Mouse (Mus musculus) embryonic facial prominence, embryonic 13.5 days (tissue): ENCODE measurements around the gene Mapkap1. TPM values are rescaled to one million over a fixed set of nuclear protein-coding genes. Genes with fewer than 3 reads are reported as not detected.

Source experiments
- ATAC-seq: fragments of 200-750 bp; cut with Nextera tagmentation; 2 replicates; pipeline ENCODE4 v1.8.0; 2017; ENCODE audit warnings: low read depth; ENCODE audit not compliant: insufficient number of reproducible peaks, insufficient read depth, low FRiP score, low TSS enrichment
- H3K27ac ChIP-seq: fragments of 300-500 bp; sonication (generic); 2 replicates; pipeline ENCODE4 v1.5.1; 2015; ENCODE audit warnings: moderate library complexity, mild to moderate bottlenecking, inconsistent platforms
- H3K27me3 ChIP-seq: fragments of 300-500 bp; sonication (generic); 2 replicates; pipeline ENCODE4 v1.6.1; 2015; ENCODE audit warnings: mild to moderate bottlenecking, inconsistent platforms
- H3K36me3 ChIP-seq: fragments of 300-500 bp; sonication (generic); 2 replicates; pipeline ENCODE4 v1.6.1; 2015; ENCODE audit warnings: mild to moderate bottlenecking, inconsistent platforms
- H3K4me1 ChIP-seq: fragments of 300-500 bp; sonication (generic); 2 replicates; pipeline ENCODE4 v1.6.1; 2015; ENCODE audit warnings: inconsistent platforms
- H3K4me2 ChIP-seq: fragments of 300-500 bp; sonication (generic); 2 replicates; pipeline ENCODE4 v1.6.1; 2015; ENCODE audit warnings: moderate library complexity, mild to moderate bottlenecking, inconsistent platforms
- H3K4me3 ChIP-seq: fragments of 300-500 bp; sonication (generic); 2 replicates; pipeline ENCODE4 v1.5.1; 2015; ENCODE audit warnings: mild to moderate bottlenecking, inconsistent platforms
- H3K9ac ChIP-seq: fragments of 300-500 bp; sonication (generic); 2 replicates; pipeline ENCODE4 v1.6.1; 2015; ENCODE audit warnings: mild to moderate bottlenecking, inconsistent platforms
- H3K9me3 ChIP-seq: fragments of 300-500 bp; sonication (generic); 2 replicates; pipeline ENCODE4 v1.6.1; 2016; ENCODE audit warnings: inconsistent platforms
- WGBS: fragments of 180-500 bp; shearing (Covaris S2); methylation state at CpG from one replicate; pipeline ENCODE4 v1.1.7; 2015; ENCODE audit warnings: mixed read lengths; 5-methylcytosine and 5-hydroxymethylcytosine counted together
- polyA plus RNA-seq: library from polyadenylated mRNA; unstranded; fragments of >200 nt; fragmentation: Nextera tagmentation; extraction: Ambion mirVana; gene quantifications from 2 replicates; pipeline ENCODE4 v1.2.1, GENCODE M21; 2015

The Mapkap1 gene
- polyA plus RNA-seq, 1 experiment from 2014 or later = 106 TPM

DNA sequence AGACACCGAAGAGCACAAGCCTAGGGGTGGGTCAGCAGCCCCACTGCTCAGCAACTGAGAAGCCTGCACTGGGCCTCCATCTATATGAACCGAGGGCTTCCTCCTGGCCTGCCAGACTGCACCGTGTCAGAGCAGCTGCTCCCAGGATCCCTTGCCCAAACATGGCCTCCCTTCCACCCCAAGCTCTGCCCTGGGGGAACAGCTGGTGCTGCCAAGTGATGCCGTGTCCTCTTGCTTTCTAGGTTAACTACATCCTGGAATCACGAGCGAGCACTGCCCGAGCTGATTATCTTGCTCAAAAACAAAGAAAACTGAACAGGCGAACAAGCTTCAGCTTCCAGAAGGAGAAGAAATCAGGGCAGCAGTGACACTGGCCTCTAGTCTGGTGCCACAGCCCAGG, 216.6 kb downstream of the Mapkap1 start:
- H3K36me3 ChIP-seq = peaks cover 39% of the 10 kb centered on the region
- H3K4me2 ChIP-seq = no peak overlapping the region
- H3K4me1 ChIP-seq = peaks cover 17% of the 10 kb centered on the region
- no peak overlapping the region for H3K4me3 ChIP-seq
- no peak overlapping the region for H3K27ac ChIP-seq
- 68% methylated on average over 8 of the region's 8 CpGs for WGBS
- no peaks in the 10 kb centered on the region for H3K9me3 ChIP-seq
- H3K27me3 ChIP-seq = no peaks in the 10 kb centered on the region
- 0 out of 2 replicates have a peak overlapping the region, but pooled peaks have one; percentile 12 for H3K9ac ChIP-seq
- no peak for ATAC-seq

DNA sequence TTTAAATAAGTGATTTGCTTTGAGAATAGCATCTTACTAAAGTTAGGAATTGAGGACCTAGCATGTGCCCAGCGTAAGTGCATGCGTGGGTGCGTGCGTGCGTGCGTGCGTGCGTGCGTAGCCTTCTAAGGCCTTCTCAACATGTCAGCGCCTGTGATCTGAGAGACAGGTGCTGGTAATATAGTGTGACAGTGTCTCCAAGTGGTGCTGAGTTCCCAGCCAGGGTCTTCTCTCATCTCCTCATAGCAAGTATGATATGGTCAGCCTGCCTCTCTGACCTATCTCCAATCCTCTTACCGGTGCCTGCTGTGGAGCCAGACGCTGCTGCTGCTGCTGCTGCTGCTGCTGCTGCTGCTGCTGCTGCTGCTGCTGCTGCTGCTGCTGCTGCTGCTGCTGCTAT, 217.5 kb downstream of the Mapkap1 start:
- Histone ChIP-seq H3K9me3 (no peaks in the 10 kb centered on the region), H3K27me3 (no peaks in the 10 kb centered on the region), H3K27ac (no peak overlapping the region), H3K4me3 (no peak overlapping the region), H3K36me3 (peaks cover 39% of the 10 kb centered on the region), H3K4me2 (no peak overlapping the region), H3K9ac (no peak overlapping the region), H3K4me1 (peaks cover 25% of the 10 kb centered on the region)
- 91% methylated on average over 12 of the region's 12 CpGs for WGBS
- ATAC-seq = no peak

- no peak overlapping the region for H3K4me3 ChIP-seq
- H3K9ac ChIP-seq = no peak overlapping the region
- no peaks in the 10 kb centered on the region for H3K9me3 ChIP-seq
- WGBS = 64% methylated on average over 17 of the region's 17 CpGs
- peak overlapping the region; percentile 68 for H3K27ac ChIP-seq
- H3K4me1 ChIP-seq = peaks cover 22% of the 10 kb centered on the region
- H3K27me3 ChIP-seq = no peaks in the 10 kb centered on the region
- peak; percentile 65; the same call in 1 of the 2 replicates for ATAC-seq
- no peak overlapping the region for H3K4me2 ChIP-seq
- peaks cover 33% of the 10 kb centered on the region for H3K36me3 ChIP-seq
Observed at GRCm38 (mm10) chr2:34627328-34628226, 221.0 kb downstream of the Mapkap1 start.

GRCm38 (mm10) chr2:34628903-34629540, 222.5 kb downstream of the Mapkap1 start:
- H3K4me3 ChIP-seq = no peak overlapping the region
- peaks cover 22% of the 10 kb centered on the region for H3K4me1 ChIP-seq
- no peak for ATAC-seq
- no peak overlapping the region for H3K27ac ChIP-seq
- no peak overlapping the region for H3K4me2 ChIP-seq
- H3K9ac ChIP-seq = no peak overlapping the region
- WGBS = 81% methylated on average over 4 of the region's 4 CpGs
- H3K36me3 ChIP-seq = peaks cover 19% of the 10 kb centered on the region
- H3K9me3 ChIP-seq = no peaks in the 10 kb centered on the region
- H3K27me3 ChIP-seq = no peaks in the 10 kb centered on the region

DNA sequence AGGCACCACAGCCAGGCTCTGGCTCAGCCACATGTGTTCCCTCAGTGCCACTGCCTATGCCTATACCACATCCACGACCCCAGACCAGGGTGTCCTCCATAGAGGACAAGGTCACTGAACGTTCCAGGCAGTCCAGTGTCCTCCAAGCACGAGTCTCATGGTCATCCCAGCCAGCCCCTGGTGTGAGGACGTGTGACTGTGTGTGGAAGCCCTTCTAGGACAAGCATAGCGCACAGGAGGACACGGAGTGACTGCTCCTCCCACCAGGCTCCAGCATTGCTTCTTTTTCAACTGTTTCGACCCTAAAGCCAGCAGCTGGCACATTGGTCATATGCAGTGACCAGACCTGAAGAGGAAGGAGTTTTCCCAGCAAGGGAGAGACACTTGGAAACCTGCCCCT, 223.2 kb downstream of the Mapkap1 start:
- 74% methylated on average over 7 of the region's 7 CpGs for WGBS
- no peak for ATAC-seq

GRCm38 (mm10) chr2:34630445-34630844, 223.9 kb downstream of the Mapkap1 start:
- H3K36me3 ChIP-seq = peaks cover 7% of the 10 kb centered on the region; the same call in 1 of the 2 replicates
- H3K9me3 ChIP-seq = no peaks in the 10 kb centered on the region
- 73% methylated on average over 6 of the region's 6 CpGs for WGBS
- no peak overlapping the region for H3K27ac ChIP-seq
- no peaks in the 10 kb centered on the region for H3K27me3 ChIP-seq
- H3K4me3 ChIP-seq = no peak overlapping the region
- ATAC-seq = no peak
- no peak overlapping the region for H3K4me2 ChIP-seq
- peaks cover 22% of the 10 kb centered on the region for H3K4me1 ChIP-seq
- H3K9ac ChIP-seq = no peak overlapping the region

More for the DNA sequence above, 223.2 kb downstream of the Mapkap1 start:
- Histone ChIP-seq H3K4me3 (no peak overlapping the region), H3K27me3 (no peaks in the 10 kb centered on the region), H3K9ac (no peak overlapping the region), H3K4me1 (peaks cover 22% of the 10 kb centered on the region), H3K36me3 (peaks cover 13% of the 10 kb centered on the region; the same call in 1 of the 2 replicates), H3K27ac (no peak overlapping the region), H3K9me3 (no peaks in the 10 kb centered on the region), H3K4me2 (no peak overlapping the region)

DNA sequence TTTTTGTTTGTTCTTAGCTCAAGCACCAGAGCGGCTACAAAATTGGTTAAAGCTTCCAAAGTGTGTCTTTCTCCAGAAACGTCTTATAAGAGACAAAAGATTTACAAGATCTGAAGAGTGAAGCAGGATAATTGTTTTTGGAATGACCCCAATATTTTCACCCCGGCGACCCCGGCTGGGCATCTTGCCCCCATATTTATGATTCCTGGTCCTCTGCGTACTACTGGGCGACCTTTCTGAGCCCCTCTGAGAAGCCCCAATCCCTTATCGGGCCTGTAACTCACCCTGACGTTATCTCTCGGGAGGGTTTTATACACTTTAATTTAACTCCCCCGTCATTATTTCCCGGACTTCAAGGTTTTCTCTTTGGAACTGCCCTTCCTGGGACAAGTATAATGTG, 225.5 kb downstream of the Mapkap1 start:
- Histone ChIP-seq H3K4me1 (peaks cover 19% of the 10 kb centered on the region), H3K36me3 (no peaks in the 10 kb centered on the region), H3K9ac (no peak overlapping the region), H3K27ac (no peak overlapping the region), H3K4me3 (no peak overlapping the region), H3K4me2 (no peak overlapping the region), H3K27me3 (no peaks in the 10 kb centered on the region), H3K9me3 (no peaks in the 10 kb centered on the region)
- ATAC-seq = no peak
- 77% methylated on average over 12 of the region's 12 CpGs for WGBS

- Histone ChIP-seq H3K27me3 (peaks cover 4% of the 10 kb centered on the region), H3K9ac (no peak overlapping the region), H3K4me2 (no peak overlapping the region), H3K27ac (no peak overlapping the region), H3K9me3 (no peaks in the 10 kb centered on the region), H3K4me3 (no peak overlapping the region), H3K36me3 (no peaks in the 10 kb centered on the region), H3K4me1 (peaks cover 4% of the 10 kb centered on the region; the same call in 1 of the 2 replicates)
- 70% methylated on average over 14 of the region's 14 CpGs for WGBS
- ATAC-seq = no peak
Observed at GRCm38 (mm10) chr2:34635249-34636165, 228.9 kb downstream of the Mapkap1 start.

GRCm38 (mm10) chr2:34638955-34639650, 232.5 kb downstream of the Mapkap1 start:
- WGBS = 16% methylated on average over 37 of the region's 37 CpGs
- Histone ChIP-seq H3K4me2 (peak overlapping the region; percentile 95), H3K4me3 (peak overlapping the region; percentile 47), H3K27me3 (peaks cover 4% of the 10 kb centered on the region), H3K9ac (peak overlapping the region; percentile 77), H3K27ac (no peak overlapping the region), H3K36me3 (no peaks in the 10 kb centered on the region), H3K4me1 (peaks cover 4% of the 10 kb centered on the region; the same call in 1 of the 2 replicates), H3K9me3 (no peaks in the 10 kb centered on the region)
- peak; percentile 45; the same call in 1 of the 2 replicates for ATAC-seq

- Histone ChIP-seq H3K9ac (no peak overlapping the region), H3K4me2 (peak overlapping the region; percentile 95), H3K27me3 (peaks cover 4% of the 10 kb centered on the region), H3K4me3 (no peak overlapping the region), H3K9me3 (no peaks in the 10 kb centered on the region), H3K27ac (no peak overlapping the region), H3K36me3 (no peaks in the 10 kb centered on the region), H3K4me1 (peaks cover 4% of the 10 kb centered on the region; the same call in 1 of the 2 replicates)
- WGBS = 57% methylated on average over 5 of the region's 5 CpGs
- no peak for ATAC-seq
Observed at GRCm38 (mm10) chr2:34639725-34640124, 233.2 kb downstream of the Mapkap1 start.
